Mouse (Mus musculus): Measurements from ENCODE around the gene Kctd19.

The Kctd19 gene

DNA sequence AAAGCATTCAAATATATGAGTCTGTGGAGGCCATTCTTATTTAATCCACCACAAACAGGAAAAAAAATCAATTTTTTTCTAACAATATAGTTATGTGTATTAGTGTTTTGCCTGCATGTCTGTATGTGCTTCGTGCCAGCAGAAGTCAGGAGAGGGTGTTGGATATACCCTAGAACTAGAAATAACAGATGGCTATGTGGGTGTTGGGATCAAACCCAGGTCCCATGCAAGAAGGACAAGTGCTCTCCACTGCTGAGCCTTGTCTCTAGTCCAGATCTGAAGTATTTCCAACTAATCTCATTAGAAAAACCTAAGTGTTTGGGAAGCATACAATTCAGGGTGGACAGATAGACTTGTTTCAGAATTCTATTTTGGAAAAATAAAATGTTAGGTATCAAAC is 8.7 kb upstream of the Kctd19 start:
- DNase-seq (ENCODE audit: low spot score) = no peak

DNA sequence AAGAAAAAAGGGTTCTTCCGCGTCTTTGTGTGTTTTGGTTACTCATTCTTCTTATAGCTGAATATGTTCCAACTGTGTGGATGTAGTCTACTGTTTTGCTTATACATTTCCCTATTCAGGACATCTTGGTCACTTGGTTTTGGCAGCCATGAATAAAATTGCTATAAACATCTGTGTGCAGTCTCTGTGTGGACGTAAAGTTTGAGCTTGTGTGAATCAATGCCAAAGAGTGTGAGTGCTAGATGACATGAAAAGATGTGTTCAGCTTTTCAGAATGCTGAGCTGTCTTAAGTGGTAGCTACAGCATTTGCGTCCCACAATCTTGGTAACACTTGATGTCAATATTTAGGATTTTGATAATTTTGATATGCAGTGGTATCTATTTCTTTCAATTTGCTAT is 6.5 kb upstream of the Kctd19 start:
- no peak for DNase-seq (ENCODE audit: low spot score)

DNA sequence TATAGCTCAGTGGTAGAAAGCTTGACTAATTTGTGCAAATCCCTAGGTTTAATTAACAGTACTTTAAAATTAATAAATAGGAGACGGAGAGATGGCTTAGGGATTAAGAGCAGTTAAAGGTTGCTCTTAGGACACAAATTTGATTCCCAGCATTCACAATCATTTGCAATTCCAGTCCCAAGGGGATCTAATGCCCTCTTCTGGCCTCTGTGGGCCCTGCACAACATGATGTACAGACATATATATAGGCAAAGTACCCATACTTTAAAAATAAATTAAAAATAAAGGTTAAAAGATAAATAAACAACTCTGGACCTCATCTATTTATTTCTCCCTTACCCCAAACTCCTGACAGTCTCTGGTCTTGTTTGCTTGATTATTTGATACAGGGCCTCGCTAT is 5.7 kb upstream of the Kctd19 start:
- no peak for DNase-seq (ENCODE audit: low spot score)

DNA sequence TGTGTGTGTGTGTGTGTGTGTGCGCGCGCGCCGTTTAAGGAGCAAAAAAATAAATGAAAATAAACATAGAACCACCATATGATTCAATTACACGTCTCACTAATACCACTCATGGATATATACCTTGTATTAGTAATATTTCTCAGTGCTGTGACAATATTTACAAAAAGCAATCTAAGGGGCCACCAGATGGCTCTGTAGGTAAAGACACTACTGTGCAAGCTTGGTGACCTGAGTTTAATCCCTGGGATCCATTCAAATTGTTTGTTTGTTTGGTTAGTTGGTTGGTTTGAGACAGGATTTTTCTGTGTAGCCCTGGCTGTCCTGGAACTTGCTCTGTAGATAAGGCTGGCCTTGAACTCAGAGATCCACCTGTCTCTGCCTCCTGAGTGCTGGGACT is 3.4 kb downstream of the Kctd19 start:
- DNase-seq (ENCODE audit: low spot score) = no peak

DNA sequence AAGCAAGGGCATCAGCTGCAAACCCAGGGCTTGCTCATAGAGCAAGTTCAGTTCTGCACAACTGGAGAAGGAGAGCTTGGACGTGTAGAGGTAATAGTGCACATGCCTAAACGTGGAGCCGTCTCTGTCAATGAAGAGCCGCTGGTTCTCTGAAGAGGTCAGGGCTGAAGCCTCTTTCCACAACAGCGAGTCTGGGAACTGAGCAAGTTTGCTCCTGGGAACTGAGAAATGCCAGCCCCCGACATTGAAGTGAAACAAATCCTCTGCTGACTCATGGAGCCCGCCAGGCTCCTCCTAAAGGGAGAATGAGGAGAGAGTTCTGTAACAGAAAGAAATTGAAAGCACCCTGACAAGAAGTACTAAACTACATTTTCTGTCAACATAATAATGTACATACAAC is 5.0 kb downstream of the Kctd19 start:
- DNase-seq (ENCODE audit: low spot score) = no peak

DNA sequence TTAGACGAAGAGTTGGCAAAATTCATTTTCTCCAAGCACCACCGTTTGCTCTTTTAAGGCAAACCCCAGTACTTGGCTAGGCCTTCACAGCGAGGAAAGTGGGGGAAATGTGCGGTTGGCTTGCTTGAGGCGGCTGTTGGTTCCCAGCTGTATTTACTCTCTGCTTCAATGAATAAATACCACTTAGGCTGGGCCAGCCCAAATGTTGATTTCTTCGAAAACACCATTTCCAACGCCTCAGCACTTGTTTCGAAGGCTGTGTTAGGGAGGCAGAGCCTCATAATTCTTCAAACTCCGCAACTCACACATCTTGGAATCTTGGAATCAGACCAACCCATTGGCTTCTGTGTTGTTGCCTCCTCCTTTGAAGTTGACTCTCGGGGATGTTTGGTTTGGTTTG is 6.9 kb downstream of the Kctd19 start:
- no peak for DNase-seq (ENCODE audit: low spot score)

DNA sequence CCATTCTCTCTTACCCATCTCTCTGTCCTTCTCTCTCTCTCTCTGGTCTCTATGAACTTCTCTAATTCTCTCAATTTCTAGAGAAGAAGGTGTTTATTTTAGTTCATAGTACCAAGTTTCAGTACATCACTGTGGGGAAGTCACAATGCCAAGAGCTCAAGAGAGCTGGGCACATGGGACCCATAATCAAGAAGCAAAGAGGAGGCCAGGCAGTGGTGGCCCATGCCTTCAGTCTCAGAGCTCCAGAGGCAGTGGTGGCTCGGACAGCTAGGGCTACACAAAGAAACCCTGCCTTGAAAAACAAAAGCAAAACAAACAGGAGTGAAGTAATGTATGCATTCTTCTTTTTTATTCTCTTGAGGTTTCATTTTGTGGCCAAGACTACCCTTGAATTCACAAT is 8.8 kb downstream of the Kctd19 start:
- DNase-seq (ENCODE audit: low spot score) = no peak

DNA sequence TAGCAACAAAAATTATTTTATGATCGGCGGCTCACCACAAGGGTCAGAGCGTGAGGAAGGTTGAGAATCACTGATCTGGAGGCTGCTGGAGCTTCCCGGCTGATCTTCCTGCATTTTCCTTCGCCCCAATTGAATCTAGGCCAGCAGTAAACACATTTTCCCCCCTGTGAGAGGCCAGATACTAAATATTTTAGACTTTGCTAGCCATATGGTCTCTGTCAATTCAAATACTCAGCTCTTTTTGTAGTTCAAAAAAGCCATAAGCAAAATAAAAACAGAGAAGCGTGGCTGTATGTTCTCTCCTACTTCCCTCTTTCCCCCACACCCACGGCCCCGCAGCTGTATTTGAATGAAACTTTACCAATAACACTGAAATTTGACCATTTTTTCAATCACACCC is 9.8 kb downstream of the Kctd19 start:
- DNase-seq (ENCODE audit: low spot score) = no peak

DNA sequence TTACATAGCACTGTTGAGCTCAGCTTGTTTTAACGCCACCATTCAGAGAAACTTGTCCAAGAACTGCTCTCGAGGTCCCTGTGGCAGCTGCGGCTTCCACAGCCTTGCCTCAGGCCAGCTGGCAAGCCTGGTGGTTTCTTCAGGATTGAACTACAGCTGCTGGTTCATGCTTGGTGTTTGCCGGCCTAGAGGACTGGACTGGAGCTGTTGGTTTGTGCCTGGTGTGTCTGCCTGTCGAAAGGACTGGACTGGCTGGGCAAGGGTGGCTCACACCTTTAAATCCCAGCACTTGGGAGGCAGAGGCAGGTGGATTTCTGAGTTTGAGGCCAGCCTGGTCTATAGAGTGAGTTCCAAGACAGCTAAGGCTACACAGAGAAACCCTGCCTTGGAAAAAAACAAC is 13.3 kb downstream of the Kctd19 start:
- no peak for DNase-seq (ENCODE audit: low spot score)

DNA sequence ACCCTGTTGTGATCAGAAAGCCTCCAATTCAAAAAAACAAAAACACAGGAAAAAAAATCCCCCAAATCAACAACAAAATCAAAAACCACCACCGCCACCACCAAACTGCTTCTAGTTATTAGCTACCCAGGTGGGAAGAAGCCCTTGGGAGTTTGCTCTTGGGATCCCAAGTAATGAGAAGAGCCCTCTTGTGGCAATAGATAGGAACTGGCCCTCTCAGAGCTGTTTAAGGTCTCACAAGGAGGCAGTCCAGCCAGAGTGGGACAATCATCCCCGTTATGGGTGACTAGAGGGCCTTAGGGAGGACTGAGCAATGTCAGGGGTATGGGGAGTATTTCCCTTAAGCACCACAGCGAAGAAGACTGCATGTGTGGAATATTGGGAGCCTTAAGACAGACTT is 15.6 kb downstream of the Kctd19 start:
- no peak for DNase-seq (ENCODE audit: low spot score)

DNA sequence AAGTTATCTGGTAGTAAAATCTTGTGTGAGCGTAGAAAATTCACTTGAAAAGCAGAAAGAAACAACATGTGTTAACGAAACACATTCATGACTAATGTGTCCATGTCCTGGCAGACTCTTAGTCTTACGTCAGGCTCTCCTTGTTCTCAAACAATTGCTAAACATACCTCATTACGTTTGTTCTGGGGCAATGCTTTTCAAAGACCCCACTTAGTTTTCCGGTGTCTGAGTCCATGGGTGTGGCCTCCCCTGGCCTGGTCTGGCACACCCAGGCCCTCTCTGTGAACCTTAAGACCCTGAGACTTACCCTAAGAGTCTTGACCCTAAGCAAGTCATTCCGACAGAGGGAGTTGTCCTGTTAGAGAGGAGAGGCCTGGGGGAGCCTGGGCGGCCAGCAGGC is 19.4 kb downstream of the Kctd19 start:
- no peak for DNase-seq (ENCODE audit: low spot score)

DNA sequence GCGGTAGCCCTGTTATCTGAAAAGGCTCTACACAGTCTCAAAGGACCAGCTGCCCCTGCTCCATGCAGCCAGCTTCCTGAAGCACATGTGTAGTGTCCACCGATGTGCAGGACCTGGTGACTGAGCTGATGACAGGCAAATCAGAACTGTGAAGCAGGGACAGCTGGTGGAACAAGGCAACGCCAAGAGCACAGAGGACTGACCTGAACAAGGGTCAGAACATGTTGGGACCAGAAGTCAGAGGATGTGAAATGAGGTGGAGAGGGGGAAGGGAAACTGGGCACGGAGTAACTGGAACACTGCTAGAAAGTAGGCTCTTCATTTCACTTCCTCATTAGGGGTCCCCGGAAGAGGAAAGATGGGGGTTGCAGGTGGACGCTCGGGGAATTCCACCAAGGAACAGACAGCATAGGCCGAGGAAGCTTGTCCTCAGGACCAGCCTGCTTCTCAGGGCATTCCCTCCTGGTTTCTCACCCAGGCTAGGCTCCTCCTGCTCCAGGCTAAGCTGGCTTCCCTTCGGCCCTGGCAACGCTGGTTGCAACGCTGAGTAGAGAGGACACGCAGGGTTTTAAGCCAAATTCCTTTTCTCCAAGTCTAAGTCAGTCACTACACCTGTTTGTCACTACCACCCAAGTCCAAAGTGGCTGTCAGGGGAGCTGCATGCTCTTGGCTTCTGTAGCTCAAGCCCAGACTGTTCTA is 20.1 kb downstream of the Kctd19 start:
- no peak for DNase-seq (ENCODE audit: low spot score)

DNA sequence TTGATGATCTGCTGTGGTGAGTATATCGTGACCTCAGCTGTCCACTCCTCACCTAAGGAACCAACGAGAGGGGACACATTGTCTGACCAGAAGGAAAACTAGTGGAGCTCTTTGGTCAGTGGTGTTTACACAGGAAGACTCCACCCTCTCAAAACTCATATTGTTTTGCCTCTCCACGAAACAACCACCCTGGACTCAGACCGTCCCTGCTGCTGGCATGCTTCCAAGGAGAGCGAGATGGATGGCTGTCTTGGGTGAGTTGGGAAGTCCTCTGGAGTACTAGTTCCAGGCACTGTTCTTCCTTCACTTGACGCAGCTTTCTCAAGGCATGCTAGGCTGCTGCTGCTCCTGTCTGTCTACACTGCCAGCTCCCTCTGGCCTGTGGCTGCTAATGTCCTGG is 24.2 kb downstream of the Kctd19 start:
- no peak for DNase-seq (ENCODE audit: low spot score)

DNA sequence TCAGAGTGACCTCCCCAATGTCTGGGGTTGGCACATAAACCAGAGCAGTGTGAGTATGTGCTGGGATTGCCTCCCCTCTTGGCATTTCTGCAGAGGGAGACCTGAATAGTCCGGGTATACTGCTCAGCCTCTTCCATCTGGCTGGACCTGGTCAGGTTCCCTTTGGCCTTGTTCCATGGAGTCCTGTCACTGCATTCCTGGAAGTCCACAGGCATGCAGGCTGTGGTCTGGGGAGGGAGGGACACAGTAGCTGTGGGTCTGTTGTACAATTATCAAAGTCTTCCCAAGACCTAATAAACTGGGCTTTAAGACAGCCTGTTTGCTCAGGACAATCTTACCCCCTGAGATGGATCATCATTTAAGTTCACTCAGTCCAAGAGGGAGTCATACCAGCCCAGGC is 26.2 kb downstream of the Kctd19 start:
- DNase-seq (ENCODE audit: low spot score) = no peak

DNA sequence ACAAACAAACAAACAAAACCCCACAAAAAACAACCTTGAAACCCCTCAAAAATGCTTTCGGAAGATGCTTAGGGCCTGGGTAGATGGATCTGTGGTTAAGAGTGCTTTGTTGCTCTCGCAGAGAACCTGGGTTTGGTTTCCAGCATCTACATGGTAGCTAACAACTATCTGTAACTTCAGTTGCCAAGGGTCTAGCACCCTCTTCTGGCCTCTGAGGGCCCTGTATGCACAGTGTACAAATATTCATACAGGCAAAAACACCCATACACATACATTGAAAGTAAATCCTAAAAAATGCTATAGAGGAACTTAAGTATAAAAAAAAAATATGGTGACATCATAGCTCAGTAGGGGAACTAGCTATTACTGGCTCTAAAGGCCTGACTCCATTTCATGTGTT is 29.2 kb downstream of the Kctd19 start:
- no peak for DNase-seq (ENCODE audit: low spot score)

DNA sequence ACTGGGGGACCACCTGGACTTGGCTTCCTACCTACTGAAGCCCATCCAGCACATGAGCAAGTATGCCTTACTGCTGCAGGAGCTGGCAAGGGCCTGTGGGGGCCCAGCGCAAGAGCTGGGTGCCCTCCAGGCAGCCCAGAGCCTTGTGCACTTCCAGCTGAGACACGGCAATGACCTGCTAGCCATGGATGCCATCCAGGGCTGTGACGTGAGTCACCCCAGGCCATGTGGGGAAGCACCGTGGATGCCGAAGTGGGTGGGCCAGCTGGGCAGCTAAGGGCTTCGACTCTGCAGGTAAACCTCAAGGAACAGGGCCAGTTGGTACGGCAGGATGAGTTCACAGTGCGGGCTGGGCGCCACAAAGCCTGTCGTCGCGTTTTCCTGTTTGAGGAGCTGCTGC is 33.0 kb downstream of the Kctd19 start:
- DNase-seq (ENCODE audit: low spot score) = no peak

DNA sequence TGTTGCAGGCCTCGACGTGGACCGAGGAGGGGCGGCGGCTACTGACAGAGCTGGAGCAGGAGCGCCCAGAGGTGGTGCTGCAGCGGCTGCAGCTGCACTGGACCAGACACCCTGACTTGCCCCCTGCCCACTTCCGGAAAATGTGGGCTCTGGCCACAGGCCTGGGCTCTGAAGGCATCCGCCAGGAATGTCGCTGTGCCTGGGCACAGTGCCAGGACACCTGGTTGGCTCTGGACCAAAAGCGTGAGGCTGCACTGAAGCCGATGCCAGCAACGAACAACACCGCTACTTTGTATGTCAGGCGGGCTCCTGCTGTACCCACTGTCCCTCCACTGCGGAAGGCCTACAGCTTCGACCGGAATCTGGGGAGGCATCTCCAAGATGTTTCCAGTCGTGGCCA is 34.6 kb downstream of the Kctd19 start:
- no peak for DNase-seq (ENCODE audit: low spot score)

DNA sequence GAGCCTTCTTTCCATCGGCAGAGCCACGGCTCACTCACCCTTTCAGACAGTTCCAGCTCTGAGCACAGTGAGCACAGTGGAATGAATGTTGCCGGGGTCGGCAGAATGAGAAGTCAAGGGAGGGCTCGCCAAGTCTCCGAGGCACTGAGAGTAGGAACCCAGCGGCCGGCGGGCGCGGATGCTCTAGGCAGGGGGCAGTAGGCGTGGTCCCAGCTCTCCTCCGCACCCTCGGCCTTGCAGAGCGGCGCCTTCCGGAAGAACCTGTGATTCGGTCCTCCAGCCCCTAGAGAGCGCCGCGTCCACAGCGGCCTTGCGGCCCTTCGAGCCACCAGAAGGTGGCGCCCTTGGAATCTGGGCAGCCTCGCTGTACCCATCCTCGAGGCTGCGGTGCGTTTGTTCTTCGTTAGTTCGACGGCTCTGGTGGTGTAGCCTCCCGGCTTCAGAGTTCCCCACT is 38.8 kb downstream of the Kctd19 start:
- peak; percentile 25 for DNase-seq (ENCODE audit: low spot score)

DNA sequence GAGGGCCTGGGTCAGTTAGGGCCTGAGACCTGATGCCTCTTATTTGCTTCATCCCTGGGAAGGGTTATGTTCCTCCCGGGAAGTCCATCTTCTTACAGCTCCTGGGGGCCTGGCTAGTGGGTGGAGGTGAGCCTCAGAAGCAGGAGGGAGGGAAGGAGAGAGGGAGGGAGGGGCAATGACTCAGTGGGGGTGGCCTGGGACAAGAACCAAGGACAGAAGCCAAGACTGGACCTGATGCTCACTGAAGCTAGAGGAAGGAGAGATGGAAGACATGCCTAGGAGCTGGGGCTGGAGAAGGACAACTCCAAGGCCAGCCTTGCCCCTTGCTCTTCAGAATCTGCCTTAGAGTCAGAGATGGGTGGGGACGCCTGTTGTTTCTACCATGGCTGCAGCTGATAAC is 40.3 kb downstream of the Kctd19 start, which contains the start of gene Plekhg4:
TSS of gene Plekhg4 (plus strand) at position 243 of the 400 bp plus-strand sequence.
- no peak for DNase-seq (ENCODE audit: low spot score)

DNA sequence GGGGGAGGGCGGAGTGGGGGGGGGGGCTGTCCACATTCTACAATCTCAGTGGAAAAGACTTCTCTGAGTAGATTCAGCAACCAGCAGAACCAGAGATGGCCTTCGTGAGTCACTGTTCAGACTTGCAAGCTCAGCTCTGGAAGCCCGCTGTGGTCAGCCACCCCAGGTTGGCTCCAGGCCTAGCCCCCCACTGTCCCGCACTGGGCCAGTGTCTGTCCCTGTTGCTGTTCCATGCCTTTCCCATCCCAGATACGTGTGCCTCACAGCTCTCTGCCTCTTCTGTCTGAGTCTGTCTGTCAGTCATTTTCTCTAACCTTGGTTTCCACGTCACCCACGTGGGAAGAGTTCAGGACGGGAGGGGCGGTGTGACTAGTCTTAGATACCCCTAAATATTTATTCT is 40.8 kb downstream of the Kctd19 start:
- no peak for DNase-seq (ENCODE audit: low spot score)

DNA sequence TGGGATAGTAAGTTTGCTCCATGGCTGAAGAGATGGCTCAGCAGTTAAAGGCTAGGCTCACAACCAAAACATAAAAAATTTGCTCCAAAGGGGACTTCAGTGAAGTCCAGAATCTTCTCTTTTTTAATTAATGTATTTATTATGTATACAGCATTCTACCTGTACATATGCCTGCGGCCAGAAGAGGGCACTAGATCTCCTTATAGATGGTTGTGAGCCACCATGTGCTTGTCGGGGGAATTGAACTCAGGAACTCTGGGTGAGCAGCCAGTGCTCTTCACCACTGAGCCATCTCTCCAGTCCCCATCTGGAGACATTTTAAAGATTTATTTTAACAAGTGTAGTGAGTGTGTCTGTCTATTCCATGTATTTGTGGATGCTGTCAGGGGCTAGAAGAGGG is 46.2 kb downstream of the Kctd19 start:
- DNase-seq (ENCODE audit: low spot score) = no peak

DNA sequence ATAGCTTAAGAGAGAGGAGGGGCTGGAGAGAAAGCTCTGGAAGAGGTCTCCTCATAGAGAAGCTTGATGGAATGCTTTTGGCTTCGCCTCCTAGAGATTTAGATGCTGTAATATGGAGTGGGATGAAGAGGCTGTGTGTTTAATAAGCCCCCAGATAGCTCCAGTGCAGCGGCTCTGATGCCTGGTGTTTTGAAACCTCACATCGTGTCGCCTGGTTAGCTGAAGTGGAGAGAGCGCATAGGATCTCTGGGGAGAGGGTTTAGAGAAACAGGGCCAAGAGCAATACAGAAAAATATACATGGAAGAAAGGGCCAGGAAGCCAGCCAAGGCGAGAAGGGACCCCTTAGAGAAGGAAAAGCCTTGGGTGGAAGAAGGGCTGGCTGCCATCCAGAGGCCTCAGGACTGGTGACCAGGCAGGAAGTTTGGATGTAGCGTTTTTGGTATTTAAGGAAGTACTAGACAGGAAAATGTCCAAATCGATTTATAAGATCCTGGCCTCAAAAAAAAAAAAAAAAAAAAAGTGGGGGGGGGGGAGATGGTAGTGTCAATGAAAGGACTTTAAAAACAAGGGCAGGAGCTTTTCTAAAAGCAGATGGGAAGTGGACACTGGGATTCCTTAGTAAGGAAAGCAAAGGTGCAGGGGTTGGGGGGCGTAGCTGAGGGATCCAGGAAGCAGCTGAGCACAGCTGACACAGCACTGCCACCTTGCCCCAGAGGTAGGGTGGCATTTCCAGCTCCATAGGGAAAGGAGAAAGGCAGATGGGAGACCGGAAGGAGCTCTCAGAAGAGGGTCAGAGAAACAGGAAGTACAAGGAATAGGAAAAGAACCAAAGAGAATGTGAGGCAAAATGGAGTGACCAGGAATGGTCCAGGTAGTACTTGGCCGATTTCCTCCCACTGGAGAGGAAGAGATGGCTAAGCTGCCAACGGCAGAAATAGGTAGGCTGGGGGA is 51.3 kb downstream of the Kctd19 start:
- DNase-seq (ENCODE audit: low spot score) = no peak

DNA sequence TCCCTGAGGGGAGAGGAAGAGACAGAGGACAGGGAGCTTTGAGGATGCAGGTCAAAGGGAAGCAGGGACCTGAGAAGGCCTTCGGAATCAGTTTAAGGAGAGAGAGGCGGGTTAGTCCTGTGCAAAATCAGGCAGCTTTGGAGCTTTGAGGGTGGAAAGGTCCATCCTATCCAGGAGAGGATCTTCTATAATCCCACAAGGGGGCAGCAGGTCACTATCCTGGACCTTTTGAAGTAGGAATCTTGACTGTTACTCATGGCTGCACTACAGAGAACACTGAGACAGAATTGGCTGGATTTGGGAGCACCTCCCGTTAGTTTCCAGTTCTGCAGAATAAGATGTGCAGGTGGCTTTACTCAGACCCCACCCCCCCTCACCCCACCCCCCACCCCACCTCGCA is 53.7 kb downstream of the Kctd19 start:
- no peak for DNase-seq (ENCODE audit: low spot score)

Measured in spleen, adult 12 weeks (tissue).